Mouse (Mus musculus): ENCODE measurements at regions not wholly inside any gene's neighbourhood (a gene's known extent, or its start where the extent isn't known, plus 50 kb on each side); places are given as distances from the start of the nearest gene placed in this dataset.

DNA sequence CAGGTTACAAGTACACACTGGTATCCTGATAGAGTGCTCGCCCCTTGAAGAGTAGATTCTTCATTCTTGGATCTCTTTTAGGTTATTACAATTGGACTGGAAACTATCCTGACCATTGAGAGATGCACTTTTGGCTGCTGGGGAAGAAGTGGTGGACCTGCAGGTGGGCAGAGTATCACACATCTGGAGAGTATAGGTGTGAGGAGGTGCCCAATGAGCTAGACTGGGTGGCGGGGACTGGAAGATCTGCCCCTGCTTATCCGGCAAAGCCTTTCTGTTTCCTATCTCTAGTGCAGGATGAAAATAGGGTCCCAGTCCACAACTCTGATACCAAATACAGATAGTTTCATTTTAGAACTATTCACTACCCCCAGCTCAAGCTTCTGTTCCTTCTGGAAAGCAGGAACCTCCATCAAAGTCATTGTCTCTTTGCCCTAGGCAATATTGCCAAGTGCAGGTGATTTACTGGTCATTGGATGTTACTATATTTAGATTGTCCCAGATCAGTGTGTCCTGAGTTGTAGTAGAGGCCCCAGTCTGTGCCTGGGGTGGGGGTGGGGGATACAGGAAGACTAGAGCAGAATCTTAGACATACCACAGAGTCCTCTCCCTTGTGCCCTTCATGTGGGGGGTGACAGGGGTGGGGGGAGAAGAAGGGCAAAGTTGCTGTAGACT is 62.5 kb upstream of the Ube2e1 start:
- no peak for DNase-seq (ENCODE audit: low read depth)

DNA sequence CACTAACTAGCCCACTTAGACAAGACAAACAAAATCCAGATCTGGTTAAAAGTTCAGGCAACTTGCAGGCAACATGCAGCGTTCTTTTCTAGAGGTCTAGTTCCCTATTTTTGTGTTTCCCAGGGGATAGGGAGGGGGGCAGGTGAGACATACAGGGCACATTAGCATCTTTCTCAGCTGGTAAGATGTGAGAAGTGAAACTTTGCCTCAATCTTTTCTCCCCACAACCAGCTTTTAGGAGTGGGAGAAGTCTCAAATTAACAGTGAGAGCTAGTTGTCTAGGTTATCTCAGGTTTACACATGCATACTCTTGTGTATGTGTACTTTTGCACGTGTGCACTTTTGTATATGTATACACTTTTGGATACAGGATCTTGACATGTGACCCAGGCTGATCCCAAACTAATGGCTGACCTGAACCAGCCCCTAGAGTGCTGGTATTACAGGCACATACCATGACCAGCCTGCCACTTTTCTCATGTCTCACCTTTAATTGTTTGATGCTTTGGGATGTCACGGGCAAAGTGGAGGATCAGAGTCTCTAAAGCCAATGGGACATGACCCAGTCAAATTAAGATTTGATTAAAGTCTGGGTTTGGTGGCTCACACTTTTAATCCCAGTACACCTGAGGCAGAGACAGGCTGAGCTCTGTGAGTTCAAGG is 60.3 kb upstream of the Ube2e1 start:
- no peak for DNase-seq (ENCODE audit: low read depth)

DNA sequence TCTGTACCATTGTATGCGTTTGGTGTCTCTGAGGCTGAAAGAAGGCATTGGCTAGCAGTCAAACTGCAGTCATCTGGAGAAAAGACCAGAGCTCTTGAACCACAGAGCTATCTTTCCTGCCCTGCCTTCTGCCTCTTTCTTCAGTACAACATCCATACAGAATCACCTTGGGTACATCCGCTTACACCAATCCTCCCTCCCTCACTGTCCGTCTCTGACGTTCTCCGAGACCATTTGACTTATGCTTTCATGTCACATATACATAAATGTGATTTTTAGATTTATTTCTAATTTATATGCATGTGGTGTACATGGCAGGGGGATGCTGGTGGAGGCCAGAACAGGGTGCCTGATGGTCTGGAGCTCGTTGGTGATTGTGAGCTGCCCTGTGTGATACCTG is 57.7 kb upstream of the Ube2e1 start:
- DNase-seq (ENCODE audit: low read depth): no peak

DNA sequence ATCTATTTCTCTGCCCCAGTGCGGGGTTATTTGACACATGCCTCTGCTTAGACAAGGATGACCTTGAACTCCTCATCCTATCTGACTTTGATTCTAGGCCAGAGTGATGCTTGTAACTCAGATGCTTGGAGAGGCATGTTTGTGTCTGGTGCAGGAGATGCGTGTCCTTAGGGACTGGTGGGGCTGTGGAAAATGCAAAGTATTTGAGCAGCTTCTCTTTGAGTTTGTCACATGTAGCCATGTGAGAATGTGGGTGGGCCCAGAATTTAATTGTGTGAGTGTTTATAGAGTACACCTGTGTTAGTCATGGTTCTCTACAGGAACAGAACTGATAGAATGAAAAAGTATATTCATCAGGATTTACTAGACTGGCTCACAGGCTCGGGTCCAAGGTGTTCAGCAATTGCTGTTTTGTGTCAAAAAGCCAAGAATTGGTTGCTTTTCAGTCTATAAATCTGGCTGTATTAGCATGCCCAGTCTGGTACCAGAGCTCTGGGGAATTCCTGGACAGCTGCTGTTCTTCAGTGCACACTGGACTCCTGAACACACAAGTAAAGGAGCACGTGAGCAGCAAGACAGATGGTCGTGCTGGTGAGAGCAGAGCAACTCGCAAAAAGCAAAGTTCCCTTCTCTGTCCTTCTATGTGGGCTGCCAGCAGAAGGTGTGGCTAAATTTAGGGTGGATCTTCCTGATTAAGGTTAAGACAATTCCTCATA is 54.5 kb upstream of the Ube2e1 start:
- DNase-seq (ENCODE audit: low read depth): no peak
